Mouse (Mus musculus) embryonic facial prominence, embryonic 15.5 days (tissue): Measurements from ENCODE around the gene Acsm5. TPM values are rescaled to one million over a fixed set of nuclear protein-coding genes. Genes with fewer than 3 reads are reported as not detected.

Experiments used
- ATAC-seq: fragments of 200-750 bp; cut with Nextera tagmentation; 2 replicates; pipeline ENCODE4 v1.8.0; 2017; ENCODE audit warnings: low read depth, moderate TSS enrichment; ENCODE audit not compliant: insufficient number of reproducible peaks, low FRiP score, low TSS enrichment
- H3K27ac ChIP-seq: fragments of 300-500 bp; sonication (generic); replicated peaks from 2 replicates; pipeline ENCODE4 v1.5.1; 2015; ENCODE audit warnings: mild to moderate bottlenecking, inconsistent platforms
- H3K27me3 ChIP-seq: fragments of 300-500 bp; sonication (generic); 2 replicates; pipeline ENCODE4 v1.6.1; 2015; ENCODE audit warnings: inconsistent platforms
- H3K36me3 ChIP-seq: fragments of 300-500 bp; sonication (generic); 2 replicates; pipeline ENCODE4 v1.6.1; 2015; ENCODE audit warnings: mild to moderate bottlenecking, inconsistent platforms
- H3K4me1 ChIP-seq: fragments of 300-500 bp; sonication (generic); 2 replicates; pipeline ENCODE4 v1.6.1; 2015; ENCODE audit warnings: inconsistent platforms
- H3K4me2 ChIP-seq: fragments of 300-500 bp; sonication (generic); replicated peaks from 2 replicates; pipeline ENCODE4 v1.6.1; 2015; ENCODE audit warnings: mild to moderate bottlenecking, inconsistent platforms
- H3K4me3 ChIP-seq: fragments of 300-500 bp; sonication (generic); replicated peaks from 2 replicates; pipeline ENCODE4 v1.5.1; 2015; ENCODE audit warnings: mild to moderate bottlenecking, inconsistent platforms
- H3K9ac ChIP-seq: fragments of 300-500 bp; sonication (generic); 2 replicates; pipeline ENCODE4 v1.6.1; 2015; ENCODE audit warnings: inconsistent platforms
- H3K9me3 ChIP-seq: fragments of 300-500 bp; sonication (generic); replicated peaks from 2 replicates; pipeline ENCODE4 v1.6.1; 2016; ENCODE audit warnings: inconsistent platforms
- WGBS: fragments of 180-500 bp; shearing (Covaris S2); methylation state at CpG from one replicate; pipeline ENCODE4 v1.1.7; 2015; 5-methylcytosine and 5-hydroxymethylcytosine counted together
- polyA plus RNA-seq: library from polyadenylated mRNA; unstranded; fragments of >200 nt; fragmentation: Nextera tagmentation; extraction: Ambion mirVana; gene quantifications from 2 replicates; pipeline ENCODE4 v1.2.1, GENCODE M21; 2015

Gene Acsm5
- polyA plus RNA-seq, 1 experiment from 2014 or later: not detected

GRCm38 (mm10) chr7:119521816-119522215, 2.6 kb downstream of the Acsm5 start:
- Histone ChIP-seq H3K4me3 (no peak overlapping the region), H3K9ac (no peak overlapping the region), H3K9me3 (no peaks in the 10 kb centered on the region), H3K27me3 (0 out of 2 replicates have a peak, but pooled peaks cover 3% of the 10 kb centered on the region), H3K27ac (no peak overlapping the region), H3K4me2 (no peak overlapping the region), H3K4me1 (no peaks in the 10 kb centered on the region), H3K36me3 (no peaks in the 10 kb centered on the region)
- 77% methylated on average over 3 of the region's 3 CpGs for WGBS
- ATAC-seq: no peak

- Histone ChIP-seq H3K27me3 (0 out of 2 replicates have a peak, but pooled peaks cover 3% of the 10 kb centered on the region), H3K27ac (no peak overlapping the region), H3K4me1 (no peaks in the 10 kb centered on the region), H3K9me3 (no peaks in the 10 kb centered on the region), H3K9ac (no peak overlapping the region), H3K4me2 (no peak overlapping the region), H3K36me3 (no peaks in the 10 kb centered on the region), H3K4me3 (no peak overlapping the region)
- no peak for ATAC-seq
- WGBS: 83% methylated on average over 1 of the region's 1 CpGs
Measured at GRCm38 (mm10) chr7:119522385-119522784, 3.1 kb downstream of the Acsm5 start.

GRCm38 (mm10) chr7:119523389-119523788, 4.1 kb downstream of the Acsm5 start, which contains the start of gene Pdilt:
TSS of gene Pdilt (minus strand) at chr7:119523489.
- H3K36me3 ChIP-seq: no peaks in the 10 kb centered on the region
- H3K4me1 ChIP-seq: no peaks in the 10 kb centered on the region
- no peak within 1 kb of the TSS for H3K4me2 ChIP-seq
- 0 out of 2 replicates have a peak, but pooled peaks cover 3% of the 10 kb centered on the region for H3K27me3 ChIP-seq
- no peaks in the 10 kb centered on the region for H3K9me3 ChIP-seq
- no peak within 1 kb of the TSS for H3K27ac ChIP-seq
- H3K9ac ChIP-seq: no peak within 1 kb of the TSS
- H3K4me3 ChIP-seq: no peak within 1 kb of the TSS
- WGBS: 70% methylated on average over 4 of the region's 4 CpGs
- no peak for ATAC-seq

GRCm38 (mm10) chr7:119525881-119526281, 6.6 kb downstream of the Acsm5 start:
- Histone ChIP-seq H3K27me3 (no peaks in the 10 kb centered on the region), H3K4me3 (no peak overlapping the region), H3K9me3 (no peaks in the 10 kb centered on the region), H3K27ac (no peak overlapping the region), H3K36me3 (no peaks in the 10 kb centered on the region), H3K9ac (no peak overlapping the region), H3K4me2 (no peak overlapping the region), H3K4me1 (no peaks in the 10 kb centered on the region)
- ATAC-seq: no peak
- 25% methylated on average over 2 of the region's 2 CpGs for WGBS

GRCm38 (mm10) chr7:119526486-119526885, 7.2 kb downstream of the Acsm5 start:
- no peak overlapping the region for H3K4me3 ChIP-seq
- no peak overlapping the region for H3K27ac ChIP-seq
- H3K4me2 ChIP-seq: no peak overlapping the region
- H3K9ac ChIP-seq: no peak overlapping the region
- no peaks in the 10 kb centered on the region for H3K9me3 ChIP-seq
- ATAC-seq: no peak
- WGBS: 71% methylated on average over 13 of the region's 13 CpGs
- no peaks in the 10 kb centered on the region for H3K27me3 ChIP-seq
- no peaks in the 10 kb centered on the region for H3K4me1 ChIP-seq
- H3K36me3 ChIP-seq: no peaks in the 10 kb centered on the region

- H3K4me2 ChIP-seq: no peak overlapping the region
Measured at GRCm38 (mm10) chr7:119527135-119527534, 7.9 kb downstream of the Acsm5 start.

GRCm38 (mm10) chr7:119527548-119527947, 8.3 kb downstream of the Acsm5 start:
- Histone ChIP-seq H3K27ac (no peak overlapping the region), H3K9me3 (no peaks in the 10 kb centered on the region), H3K4me2 (no peak overlapping the region), H3K4me1 (no peaks in the 10 kb centered on the region), H3K36me3 (no peaks in the 10 kb centered on the region), H3K4me3 (no peak overlapping the region), H3K27me3 (no peaks in the 10 kb centered on the region), H3K9ac (no peak overlapping the region)
- 60% methylated on average over 2 of the region's 2 CpGs for WGBS
- ATAC-seq: no peak

More at GRCm38 (mm10) chr7:119527135-119527534, 7.9 kb downstream of the Acsm5 start:
- no peak for ATAC-seq
- no peaks in the 10 kb centered on the region for H3K9me3 ChIP-seq
- no peak overlapping the region for H3K4me3 ChIP-seq
- WGBS: 90% methylated on average over 1 of the region's 1 CpGs
- H3K27me3 ChIP-seq: no peaks in the 10 kb centered on the region
- no peak overlapping the region for H3K27ac ChIP-seq
- no peak overlapping the region for H3K9ac ChIP-seq
- no peaks in the 10 kb centered on the region for H3K36me3 ChIP-seq
- H3K4me1 ChIP-seq: no peaks in the 10 kb centered on the region

GRCm38 (mm10) chr7:119528617-119529016, 9.4 kb downstream of the Acsm5 start:
- no peaks in the 10 kb centered on the region for H3K9me3 ChIP-seq
- WGBS: 62% methylated on average over 7 of the region's 7 CpGs
- H3K9ac ChIP-seq: no peak overlapping the region
- H3K36me3 ChIP-seq: no peaks in the 10 kb centered on the region
- no peak overlapping the region for H3K4me3 ChIP-seq
- no peak overlapping the region for H3K27ac ChIP-seq
- no peaks in the 10 kb centered on the region for H3K27me3 ChIP-seq
- H3K4me2 ChIP-seq: no peak overlapping the region
- H3K4me1 ChIP-seq: no peaks in the 10 kb centered on the region
- ATAC-seq: no peak

- Histone ChIP-seq H3K9me3 (no peaks in the 10 kb centered on the region), H3K4me3 (no peak overlapping the region), H3K36me3 (no peaks in the 10 kb centered on the region), H3K27ac (no peak overlapping the region), H3K27me3 (no peaks in the 10 kb centered on the region), H3K4me2 (no peak overlapping the region), H3K9ac (no peak overlapping the region), H3K4me1 (no peaks in the 10 kb centered on the region)
- 45% methylated on average over 1 of the region's 1 CpGs for WGBS
- ATAC-seq: no peak
Measured at GRCm38 (mm10) chr7:119532924-119533323, 13.7 kb downstream of the Acsm5 start.

- ATAC-seq: no peak
- no peaks in the 10 kb centered on the region for H3K27me3 ChIP-seq
- no peak overlapping the region for H3K4me2 ChIP-seq
- no peak overlapping the region for H3K4me3 ChIP-seq
- H3K9me3 ChIP-seq: no peaks in the 10 kb centered on the region
- H3K4me1 ChIP-seq: no peaks in the 10 kb centered on the region
- H3K36me3 ChIP-seq: no peaks in the 10 kb centered on the region
- WGBS: 74% methylated on average over 2 of the region's 2 CpGs
- no peak overlapping the region for H3K27ac ChIP-seq
- no peak overlapping the region for H3K9ac ChIP-seq
Measured at GRCm38 (mm10) chr7:119534389-119534788, 15.1 kb downstream of the Acsm5 start.

- ATAC-seq: no peak
- no peaks in the 10 kb centered on the region for H3K9me3 ChIP-seq
- no peak overlapping the region for H3K4me2 ChIP-seq
- no peak overlapping the region for H3K9ac ChIP-seq
- no peak overlapping the region for H3K4me3 ChIP-seq
- 52% methylated on average over 2 of the region's 2 CpGs for WGBS
- H3K27me3 ChIP-seq: no peaks in the 10 kb centered on the region
- no peaks in the 10 kb centered on the region for H3K36me3 ChIP-seq
- no peaks in the 10 kb centered on the region for H3K4me1 ChIP-seq
- H3K27ac ChIP-seq: no peak overlapping the region
Measured at GRCm38 (mm10) chr7:119542445-119542844, 23.2 kb downstream of the Acsm5 start.

- Histone ChIP-seq H3K27me3 (no peaks in the 10 kb centered on the region), H3K4me2 (no peak overlapping the region), H3K4me1 (no peaks in the 10 kb centered on the region), H3K9ac (no peak overlapping the region), H3K27ac (no peak overlapping the region), H3K36me3 (no peaks in the 10 kb centered on the region), H3K9me3 (no peaks in the 10 kb centered on the region), H3K4me3 (no peak overlapping the region)
- ATAC-seq: no peak
Measured at GRCm38 (mm10) chr7:119545572-119545971, 26.3 kb downstream of the Acsm5 start.
